Mouse (Mus musculus) embryo, embryonic 11.5 days (tissue): Measurements from ENCODE around the gene Lrrc75a.

Source experiments
- DNase-seq: peaks from one replicate; pipeline ENCODE4 v3.0.0-alpha.2; 2012; ENCODE audit warnings: low read depth, low spot score

Gene Lrrc75a

GRCm38 (mm10) chr11:62591904-62592575 is 56.3 kb downstream of the Lrrc75a start:
- DNase-seq: no peak

GRCm38 (mm10) chr11:62591026-62591425 is 57.3 kb downstream of the Lrrc75a start:
- no peak for DNase-seq

GRCm38 (mm10) chr11:62589391-62589790 is 58.9 kb downstream of the Lrrc75a start:
- no peak for DNase-seq

- no peak for DNase-seq
These were observed 61.3 kb downstream of the Lrrc75a start for GRCm38 (mm10) chr11:62587034-62587433.

GRCm38 (mm10) chr11:62584671-62585206 is 63.6 kb downstream of the Lrrc75a start:
- no peak for DNase-seq

- no peak for DNase-seq
These were observed 65.3 kb downstream of the Lrrc75a start for GRCm38 (mm10) chr11:62583031-62583430.

GRCm38 (mm10) chr11:62576530-62577152 is 71.7 kb downstream of the Lrrc75a start:
- no peak for DNase-seq

GRCm38 (mm10) chr11:62575659-62576438 is 72.5 kb downstream of the Lrrc75a start:
- no peak for DNase-seq

GRCm38 (mm10) chr11:62575297-62575658 is 73.0 kb downstream of the Lrrc75a start:
- peak; percentile 82 for DNase-seq

GRCm38 (mm10) chr11:62574703-62575085 is 73.6 kb downstream of the Lrrc75a start:
- no peak for DNase-seq

GRCm38 (mm10) chr11:62573959-62574702 is 74.2 kb downstream of the Lrrc75a start, which contains the start of gene Trpv2:
Gene Trpv2 (plus strand): TSS chr11:62574486.
- no peak for DNase-seq

GRCm38 (mm10) chr11:62568300-62568699 is 80.0 kb downstream of the Lrrc75a start:
- DNase-seq: no peak

- no peak for DNase-seq
These were observed 82.1 kb downstream of the Lrrc75a start for GRCm38 (mm10) chr11:62566211-62566610.

GRCm38 (mm10) chr11:62565747-62566146 is 82.6 kb downstream of the Lrrc75a start:
- DNase-seq: no peak

GRCm38 (mm10) chr11:62563590-62563989 is 84.7 kb downstream of the Lrrc75a start:
- no peak for DNase-seq

GRCm38 (mm10) chr11:62560463-62561016 is 87.8 kb downstream of the Lrrc75a start:
- DNase-seq: no peak

- DNase-seq: no peak
These were observed 89.2 kb downstream of the Lrrc75a start for GRCm38 (mm10) chr11:62558961-62559646.

- DNase-seq: no peak
These were observed 90.2 kb downstream of the Lrrc75a start for GRCm38 (mm10) chr11:62558152-62558551.

- DNase-seq: no peak
These were observed 91.1 kb downstream of the Lrrc75a start for GRCm38 (mm10) chr11:62557205-62557604.

GRCm38 (mm10) chr11:62555896-62556412 is 92.4 kb downstream of the Lrrc75a start:
- no peak for DNase-seq
